Mouse (Mus musculus): ENCODE results near the gene Vmn2r29. TPM values are rescaled to one million over a fixed set of nuclear protein-coding genes. Genes with fewer than 3 reads are reported as not detected.
A peak's percentile ranks its signal among the peaks of the same experiment; 100 is the strongest.
"Not testable (repeated sequence)": the region's sequence is repeated elsewhere in the genome, so short reads cannot be mapped to it uniquely, and the experiment has no call there.

Vmn2r29 gene
- 0.14 and 0.20 TPM in 2 replicates for polyA plus RNA-seq (2014; fragmentation: Nextera tagmentation; extraction: Ambion mirVana)

- not testable (repeated sequence) for H3K9ac ChIP-seq (ENCODE audit: low read depth, low read length); H3K36me3 ChIP-seq (ENCODE audit: control insufficient read depth, insufficient read depth, low read length); H3K4me2 ChIP-seq (replicated peaks; ENCODE audit: low read depth, low read length); H3K27me3 ChIP-seq (ENCODE audit: control insufficient read depth, insufficient read depth, low read length); H3K27ac ChIP-seq (ENCODE audit: low read depth, low read length); H3K9me3 ChIP-seq (ENCODE audit: control insufficient read depth, low read length); H3K4me3 ChIP-seq (ENCODE audit: low read length); H3K4me1 ChIP-seq (ENCODE audit: control insufficient read depth, insufficient read depth, low read length); ATAC-seq (ENCODE audit: low FRiP score, low TSS enrichment)
- WGBS = no CpG with 5 or more reads among the region's 1 CpGs
Observed at GRCm38 (mm10) chr7:7247228-7247627, at the start of gene Vmn2r29. Gene Vmn2r29, minus strand, starts transcription at chr7:7247328.

GRCm38 (mm10) chr7:7295595-7295994 is 48.5 kb upstream of the Vmn2r29 start:
- Histone ChIP-seq H3K27me3 (ENCODE audit: control insufficient read depth, insufficient read depth, low read length) (no peaks in the 10 kb centered on the region), H3K9ac (ENCODE audit: low read depth, low read length) (no peak overlapping the region), H3K9me3 (ENCODE audit: control insufficient read depth, low read length) (peaks cover 3% of the 10 kb centered on the region; the same call in 1 of the 2 replicates), H3K27ac (ENCODE audit: low read depth, low read length) (no peak overlapping the region), H3K36me3 (ENCODE audit: control insufficient read depth, insufficient read depth, low read length) (peaks cover 37% of the 10 kb centered on the region), H3K4me3 (ENCODE audit: low read length) (no peak overlapping the region), H3K4me1 (ENCODE audit: control insufficient read depth, insufficient read depth, low read length) (no peaks in the 10 kb centered on the region), H3K4me2 (replicated peaks; ENCODE audit: low read depth, low read length) (no peak overlapping the region)
- ATAC-seq (ENCODE audit: low FRiP score, low TSS enrichment) = no peak
- WGBS = 85% methylated on average over 16 of the region's 16 CpGs

- H3K27me3 ChIP-seq (ENCODE audit: control insufficient read depth, insufficient read depth, low read length) = no peaks in the 10 kb centered on the region
- no peak overlapping the region for H3K4me2 ChIP-seq (replicated peaks; ENCODE audit: low read depth, low read length)
- H3K4me1 ChIP-seq (ENCODE audit: control insufficient read depth, insufficient read depth, low read length) = no peaks in the 10 kb centered on the region
- H3K9ac ChIP-seq (ENCODE audit: low read depth, low read length) = no peak overlapping the region
- H3K4me3 ChIP-seq (ENCODE audit: low read length) = no peak overlapping the region
- H3K9me3 ChIP-seq (ENCODE audit: control insufficient read depth, low read length) = peaks cover 4% of the 10 kb centered on the region
- WGBS = 43% methylated on average over 1 of the region's 1 CpGs
- H3K27ac ChIP-seq (ENCODE audit: low read depth, low read length) = no peak overlapping the region
- no peak for ATAC-seq (ENCODE audit: low FRiP score, low TSS enrichment)
- peaks cover 15% of the 10 kb centered on the region; the same call in 1 of the 2 replicates for H3K36me3 ChIP-seq (ENCODE audit: control insufficient read depth, insufficient read depth, low read length)
Observed at GRCm38 (mm10) chr7:7281383-7281782, 34.3 kb upstream of the Vmn2r29 start.

- H3K27me3 ChIP-seq (ENCODE audit: control insufficient read depth, insufficient read depth, low read length); H3K27ac ChIP-seq (ENCODE audit: low read depth, low read length); H3K36me3 ChIP-seq (ENCODE audit: control insufficient read depth, insufficient read depth, low read length); H3K4me1 ChIP-seq (ENCODE audit: control insufficient read depth, insufficient read depth, low read length); H3K9me3 ChIP-seq (ENCODE audit: control insufficient read depth, low read length): not testable (repeated sequence)
- WGBS = 34% methylated on average over 45 of the region's 45 CpGs
- peak; percentile 99 for ATAC-seq (ENCODE audit: low FRiP score, low TSS enrichment)
- Histone ChIP-seq H3K4me2 (replicated peaks; ENCODE audit: low read depth, low read length) (peak within 1 kb of the TSS; percentile 6; the same call in 1 of the 2 replicates), H3K4me3 (ENCODE audit: low read length) (peak within 1 kb of the TSS; percentile 32), H3K9ac (ENCODE audit: low read depth, low read length) (peak within 1 kb of the TSS; percentile 9; the same call in 1 of the 2 replicates)
Observed at GRCm38 (mm10) chr7:7277966-7278567, 30.9 kb upstream of the Vmn2r29 start, which contains the start of gene Gm45844. Gene Gm45844, minus strand, starts transcription at chr7:7278289.

GRCm38 (mm10) chr7:7277556-7277955 is 30.4 kb upstream of the Vmn2r29 start:
- H3K27me3 ChIP-seq (ENCODE audit: control insufficient read depth, insufficient read depth, low read length); H3K27ac ChIP-seq (ENCODE audit: low read depth, low read length); H3K36me3 ChIP-seq (ENCODE audit: control insufficient read depth, insufficient read depth, low read length); H3K9me3 ChIP-seq (ENCODE audit: control insufficient read depth, low read length); H3K4me1 ChIP-seq (ENCODE audit: control insufficient read depth, insufficient read depth, low read length): not testable (repeated sequence)
- Histone ChIP-seq H3K9ac (ENCODE audit: low read depth, low read length) (peak overlapping the region; percentile 9; the same call in 1 of the 2 replicates), H3K4me3 (ENCODE audit: low read length) (peak overlapping the region; percentile 32), H3K4me2 (replicated peaks; ENCODE audit: low read depth, low read length) (peak overlapping the region; percentile 6; the same call in 1 of the 2 replicates)
- ATAC-seq (ENCODE audit: low FRiP score, low TSS enrichment) = peak; percentile 84; the same call in 1 of the 2 replicates
- WGBS = 51% methylated on average over 24 of the region's 24 CpGs

GRCm38 (mm10) chr7:7209313-7210151 is 37.6 kb downstream of the Vmn2r29 start, which contains the start of gene Zfp772:
Gene Zfp772, minus strand, starts transcription at chr7:7209998.
- not testable (repeated sequence) for H3K9me3 ChIP-seq (ENCODE audit: control insufficient read depth, low read length); H3K27ac ChIP-seq (ENCODE audit: low read depth, low read length); H3K4me1 ChIP-seq (ENCODE audit: control insufficient read depth, insufficient read depth, low read length); H3K27me3 ChIP-seq (ENCODE audit: control insufficient read depth, insufficient read depth, low read length); H3K36me3 ChIP-seq (ENCODE audit: control insufficient read depth, insufficient read depth, low read length)
- H3K4me2 ChIP-seq (replicated peaks; ENCODE audit: low read depth, low read length) = peak within 1 kb of the TSS; percentile 48
- under 1% methylated on average over 23 of the region's 24 CpGs for WGBS
- H3K4me3 ChIP-seq (ENCODE audit: low read length) = peak within 1 kb of the TSS; percentile 43
- 0 out of 2 replicates have a peak, but pooled peaks have one; percentile 68 for ATAC-seq (ENCODE audit: low FRiP score, low TSS enrichment)
- peak within 1 kb of the TSS; percentile 45 for H3K9ac ChIP-seq (ENCODE audit: low read depth, low read length)

- H3K27ac ChIP-seq (ENCODE audit: low read depth, low read length) = no peak overlapping the region
- ATAC-seq (ENCODE audit: low FRiP score, low TSS enrichment) = peak; percentile 96
- peak overlapping the region; percentile 38 for H3K4me2 ChIP-seq (replicated peaks; ENCODE audit: low read depth, low read length)
- no peaks in the 10 kb centered on the region for H3K9me3 ChIP-seq (ENCODE audit: control insufficient read depth, low read length)
- H3K4me3 ChIP-seq (ENCODE audit: low read length) = peak overlapping the region; percentile 48
- peak overlapping the region; percentile 18; the same call in 1 of the 2 replicates for H3K9ac ChIP-seq (ENCODE audit: low read depth, low read length)
- H3K36me3 ChIP-seq (ENCODE audit: control insufficient read depth, insufficient read depth, low read length) = no peaks in the 10 kb centered on the region
- no peaks in the 10 kb centered on the region for H3K27me3 ChIP-seq (ENCODE audit: control insufficient read depth, insufficient read depth, low read length)
- WGBS = 14% methylated on average over 18 of the region's 18 CpGs
- no peaks in the 10 kb centered on the region for H3K4me1 ChIP-seq (ENCODE audit: control insufficient read depth, insufficient read depth, low read length)
Observed at GRCm38 (mm10) chr7:7188191-7188942, 58.8 kb downstream of the Vmn2r29 start.

- WGBS = 33% methylated on average over 13 of the region's 13 CpGs
- ATAC-seq (ENCODE audit: low FRiP score, low TSS enrichment) = peak; percentile 58; the same call in 1 of the 2 replicates
- Histone ChIP-seq H3K27me3 (ENCODE audit: control insufficient read depth, insufficient read depth, low read length) (no peaks in the 10 kb centered on the region), H3K27ac (ENCODE audit: low read depth, low read length) (no peak overlapping the region), H3K9ac (ENCODE audit: low read depth, low read length) (peak overlapping the region; percentile 18; the same call in 1 of the 2 replicates), H3K4me3 (ENCODE audit: low read length) (peak overlapping the region; percentile 48), H3K4me2 (replicated peaks; ENCODE audit: low read depth, low read length) (peak overlapping the region; percentile 38), H3K4me1 (ENCODE audit: control insufficient read depth, insufficient read depth, low read length) (no peaks in the 10 kb centered on the region), H3K36me3 (ENCODE audit: control insufficient read depth, insufficient read depth, low read length) (peaks cover 1% of the 10 kb centered on the region; the same call in 1 of the 2 replicates), H3K9me3 (ENCODE audit: control insufficient read depth, low read length) (no peaks in the 10 kb centered on the region)
Observed at GRCm38 (mm10) chr7:7187417-7188190, 59.5 kb downstream of the Vmn2r29 start.

Data from kidney, embryonic 14.5 days (tissue).